8 mouse cellular contexts compared by ENCODE assay signal in genomic region chr9:95511472-95512330, GRCm38 (mm10). TPM values are rescaled to one million over a fixed set of nuclear protein-coding genes. Genes with fewer than 3 reads are reported as not detected.
A peak's percentile ranks its signal among the peaks of the same experiment; 100 is the strongest.
DNase-seq lines count a peak whose midpoint lies in the region; ATAC-seq lines count a peak whose summit lies in the region.

Gene U2surp, minus strand, starts transcription at chr9:95511996.

- peak; percentile 97 for DNase-seq in Muller cell, postnatal 12 days (ENCODE audit: inconsistent ontology term)
- peak; percentile 97 for DNase-seq in cerebellum, adult 9-11 months
- peak; percentile 94 to 98 for DNase-seq in frontal cortex, adult 2 months (ENCODE audit: extremely low spot score in 1 of 2, low spot score in 1 of 2)
- DNase-seq in hindbrain, embryonic 11.5 days (ENCODE audit: low spot score) = peak; percentile 98
- DNase-seq in layer of hippocampus, postnatal 10 days (ENCODE audit: low spot score in 2 of 2) = peak; percentile 97
- peak; percentile 97 for DNase-seq in lung, postnatal 10 days
- DNase-seq in ovary, postnatal 36 days (ENCODE audit: low spot score) = peak; percentile 97
- peak; percentile 95 for DNase-seq in thymus, postnatal 25 days

- peak; percentile 95 for ATAC-seq in hindbrain, embryonic 11.5 days (ENCODE audit: low FRiP score)

- WGBS in hindbrain, embryonic 11.5 days = under 1% methylated on average over 73 of the region's 74 CpGs

- peak within 1 kb of the TSS; percentile 87 for H3K4me2 ChIP-seq in hindbrain, embryonic 11.5 days (replicated peaks; ENCODE audit: low read depth, low read length)

- H3K9ac ChIP-seq in hindbrain, embryonic 11.5 days (ENCODE audit: low read depth, low read length) = peak within 1 kb of the TSS; percentile 90

- peak within 1 kb of the TSS; percentile 99 for H3K4me3 ChIP-seq in hindbrain, embryonic 11.5 days (ENCODE audit: low read depth, low read length)

- no peaks in the 10 kb centered on the region for H3K36me3 ChIP-seq in hindbrain, embryonic 11.5 days (ENCODE audit: control insufficient read depth, insufficient read depth, low read length)

- H3K27ac ChIP-seq in hindbrain, embryonic 11.5 days (ENCODE audit: low read depth, low read length) = peak within 1 kb of the TSS; percentile 75

- H3K4me1 ChIP-seq in hindbrain, embryonic 11.5 days (replicated peaks; ENCODE audit: control insufficient read depth, insufficient read depth, low read length) = no peaks in the 10 kb centered on the region; the same call in 1 of the 2 replicates

- no peaks in the 10 kb centered on the region for H3K9me3 ChIP-seq in hindbrain, embryonic 11.5 days (ENCODE audit: control insufficient read depth, low read length)

- H3K27me3 ChIP-seq in hindbrain, embryonic 11.5 days (ENCODE audit: control insufficient read depth, insufficient read depth, low read length) = no peaks in the 10 kb centered on the region

RNA-seq across cellular contexts. Expression of gene U2surp, which starts in this region (rescaled TPM):
- polyA plus RNA-seq in frontal cortex, adult 2 months (2012; rRNA removed) = 27.0 and 28.6 TPM in 2 replicates
- polyA plus RNA-seq in hindbrain, embryonic 11.5 days (2014; fragmentation: Nextera tagmentation; extraction: Ambion mirVana) = 142 and 183 TPM in 2 replicates
- total RNA-seq in layer of hippocampus, postnatal 10 days (2021) = 10 to 100 TPM; 68.7 to 90.3 TPM

Comparison
In these comparisons a context has a peak if more than half of its experiments do, and no peak if none do; other contexts are left out.
1. Peak in every context shown above with its lines: DNase-seq, ATAC-seq, H3K4me3 ChIP-seq and H3K27ac ChIP-seq.